15 mouse cellular contexts compared by ENCODE assay signal in the genomic region with DNA sequence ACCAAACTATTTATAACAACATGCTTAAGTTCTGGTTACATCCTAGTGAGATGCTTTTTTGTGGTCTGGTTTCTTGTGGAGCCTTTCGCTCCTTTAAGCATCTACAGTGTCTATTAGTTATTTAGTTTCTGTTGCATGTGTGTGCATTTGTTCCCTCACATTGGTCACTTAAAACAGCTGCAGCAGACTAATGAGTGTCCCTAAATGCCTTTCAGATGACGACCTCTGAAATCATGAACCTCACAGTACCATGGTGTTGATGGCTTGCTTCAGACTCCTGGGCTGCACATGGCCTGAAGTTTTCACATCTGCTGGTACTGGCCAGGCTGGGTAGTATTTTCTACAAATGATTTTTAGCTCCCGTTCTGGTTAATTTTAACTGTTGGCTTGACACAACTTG. TPM values are rescaled to one million over a fixed set of nuclear protein-coding genes. Genes with fewer than 3 reads are reported as not detected.
"Had no signal": no experiment of that assay in that cellular context is flagged by ENCODE, and none has a peak within 500 bp of the region (broad histone marks: within the 10 kb centered on the region; RNA-seq: fewer than 3 reads in every experiment).

No protein-coding gene starts in this region.

- H3K27me3 ChIP-seq: neural tube, embryonic 13.5 days; neural tube, embryonic 15.5 days; stomach, embryonic 15.5 days had no signal

- H3K4me2 ChIP-seq: neural tube, embryonic 13.5 days; neural tube, embryonic 15.5 days; stomach, embryonic 15.5 days had no signal

- H3K4me3 ChIP-seq: neural tube, embryonic 13.5 days; neural tube, embryonic 15.5 days; stomach, embryonic 15.5 days had no signal

- H3K36me3 ChIP-seq: neural tube, embryonic 13.5 days; neural tube, embryonic 15.5 days; stomach, embryonic 15.5 days had no signal

- DNase-seq: retina, postnatal 1 day; right cerebral cortex, adult 18-20 months; right cerebral cortex, postnatal 14 days; right cerebral cortex, postnatal 25 days; spleen, adult 18-20 months; thymus, adult 18-20 months; thymus, adult 2 months; thymus, postnatal 14 days; thymus, postnatal 25 days; thymus, postnatal 36 days; thymus, postnatal 4 days had no signal

RNA-seq across cellular contexts. Expression of a gene that starts 53.1 kb away (rescaled TPM):
- total RNA-seq: neutrophil, adult 5-6 weeks had no signal
